Mouse (Mus musculus) stomach, postnatal 0 days (tissue): ENCODE measurements around the gene L3mbtl3. TPM values are rescaled to one million over a fixed set of nuclear protein-coding genes. Genes with fewer than 3 reads are reported as not detected.

Source experiments
- ATAC-seq: fragments of 200-750 bp; cut with Nextera tagmentation; 2 replicates; pipeline ENCODE4 v1.8.0; 2017; ENCODE audit not compliant: low FRiP score, low TSS enrichment
- DNase-seq: peaks from one replicate; pipeline ENCODE4 v3.0.0-alpha.2; 2016; ENCODE audit warnings: low spot score
- H3K27ac ChIP-seq: fragments of 300-500 bp; sonication (generic); replicated peaks from 2 replicates; pipeline ENCODE4 v1.5.1; 2014; ENCODE audit warnings: mild to moderate bottlenecking, control low read depth
- H3K27me3 ChIP-seq: fragments of 300-500 bp; sonication (generic); 2 replicates; pipeline ENCODE4 v1.6.1; 2014; ENCODE audit warnings: low read length; ENCODE audit not compliant: control insufficient read depth, insufficient read depth
- H3K36me3 ChIP-seq: fragments of 300-500 bp; sonication (generic); 2 replicates; pipeline ENCODE4 v1.6.1; 2014; ENCODE audit warnings: low read length, mixed read lengths; ENCODE audit not compliant: control insufficient read depth, insufficient read depth
- H3K4me1 ChIP-seq: fragments of 300-500 bp; sonication (generic); replicated peaks from 2 replicates; pipeline ENCODE4 v1.6.1; 2014; ENCODE audit warnings: antibody characterized with exemption; ENCODE audit not compliant: control insufficient read depth, insufficient read depth
- H3K4me2 ChIP-seq: fragments of 300-500 bp; sonication (generic); replicated peaks from 2 replicates; pipeline ENCODE4 v1.6.1; 2014; ENCODE audit warnings: low read depth, mild to moderate bottlenecking, control low read depth, moderate library complexity
- H3K4me3 ChIP-seq: fragments of 300-500 bp; sonication (generic); 2 replicates; pipeline ENCODE4 v1.5.1; 2014; ENCODE audit warnings: low read depth, low read length, control low read depth
- H3K9ac ChIP-seq: fragments of 300-500 bp; sonication (generic); 2 replicates; pipeline ENCODE4 v1.6.1; 2014; ENCODE audit warnings: mild to moderate bottlenecking, low read length, control low read depth, mixed read lengths
- H3K9me3 ChIP-seq: fragments of 300-500 bp; sonication (generic); 2 replicates; pipeline ENCODE4 v1.6.1; 2016; ENCODE audit warnings: low read length; ENCODE audit not compliant: control insufficient read depth
- CTCF ChIP-seq: IDR thresholded peaks from 2 replicates; pipeline ENCODE4 v1.5.1; 2016; ENCODE audit warnings: antibody characterized with exemption, low read depth, mild to moderate bottlenecking, moderate library complexity
- EP300 ChIP-seq: optimal IDR thresholded peaks from 2 replicates; pipeline ENCODE3; 2016; ENCODE audit warnings: antibody characterized with exemption
- whole genome bisulfite sequencing: fragments of 180-500 bp; shearing (Covaris S2); extraction: QIAGEN DNeasy Blood & Tissue Kit; methylation state at CpG from one replicate; pipeline ENCODE4 v1.1.7; 2014; 5-methylcytosine and 5-hydroxymethylcytosine counted together
- polyA plus RNA-seq: library from polyadenylated mRNA; unstranded; fragments of >200 nt; fragmentation: Nextera tagmentation; extraction: Ambion mirVana; gene quantifications from 2 replicates; pipeline ENCODE4 v1.2.1, GENCODE M21; 2015

Gene L3mbtl3
- polyA plus RNA-seq, 1 experiment from 2014 or later: 4.3 TPM

DNA sequence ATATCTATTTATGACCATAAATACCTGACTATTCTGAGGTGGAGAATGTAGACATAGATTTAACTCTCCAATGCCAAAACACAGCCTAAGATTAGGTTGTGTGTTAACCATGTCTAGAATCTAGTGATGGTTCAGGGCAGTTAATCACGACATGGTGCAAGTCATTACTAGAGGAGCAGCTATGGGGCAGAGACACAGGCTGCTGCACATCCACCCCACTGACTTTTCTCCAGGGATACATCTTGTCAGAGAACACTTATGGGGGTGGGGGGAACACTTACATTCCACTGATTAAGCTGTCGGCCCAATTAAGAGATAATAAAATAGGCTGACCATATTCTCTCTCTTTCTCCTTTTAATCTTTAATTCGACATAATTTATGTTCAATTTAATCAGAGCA, 46.9 kb downstream of the L3mbtl3 start:
- Histone ChIP-seq H3K4me2 (no peak overlapping the region), H3K27me3 (no peaks in the 10 kb centered on the region), H3K9ac (no peak overlapping the region), H3K27ac (no peak overlapping the region), H3K9me3 (no peaks in the 10 kb centered on the region), H3K4me3 (no peak overlapping the region), H3K36me3 (peaks cover 7% of the 10 kb centered on the region), H3K4me1 (no peaks in the 10 kb centered on the region)
- ATAC-seq (no peak), DNase-seq (no peak)
- no peak for TF ChIP-seq EP300
- no peak for TF ChIP-seq CTCF
- WGBS: 92% methylated on average over 3 of the region's 3 CpGs

DNA sequence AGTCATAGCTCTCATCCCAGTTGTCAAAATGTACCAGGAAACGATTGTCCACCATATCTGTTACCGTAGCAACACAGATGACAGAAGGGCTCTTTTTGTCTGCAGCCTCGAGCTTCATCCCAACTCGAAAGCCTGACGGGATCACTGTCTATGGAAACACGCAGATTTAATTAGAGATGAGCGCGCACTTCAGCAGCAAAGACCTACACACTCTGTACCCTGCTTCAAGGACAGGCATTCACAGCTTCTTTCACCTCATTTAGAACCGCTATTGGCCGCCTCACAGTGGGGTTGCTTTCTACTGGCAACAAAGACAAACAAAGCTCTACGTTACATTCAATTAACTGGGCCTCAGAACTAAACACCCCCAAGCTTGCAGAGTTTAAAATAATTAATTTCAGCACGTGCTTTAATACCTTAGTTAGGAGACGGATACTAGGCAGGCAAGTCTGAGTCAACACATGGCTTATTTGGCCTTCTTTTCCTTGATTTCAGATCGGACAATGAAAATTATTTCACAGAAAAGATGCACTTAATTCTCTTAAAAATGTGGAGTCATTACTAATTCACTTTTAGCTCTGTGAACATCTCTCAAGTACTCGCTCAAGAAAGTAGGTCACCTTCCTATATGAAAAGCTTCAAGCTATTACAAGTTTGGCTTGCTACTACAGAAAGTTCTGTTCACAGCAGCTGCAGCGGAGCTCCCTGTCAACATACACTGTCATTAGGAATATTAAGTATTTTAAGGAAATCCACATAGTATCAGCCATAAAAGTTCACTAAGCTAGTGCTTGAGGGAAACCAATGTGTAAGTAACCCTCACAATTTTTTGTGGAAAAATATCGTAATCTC, 47.9 kb downstream of the L3mbtl3 start:
- Histone ChIP-seq H3K9ac (no peak overlapping the region), H3K4me1 (no peaks in the 10 kb centered on the region), H3K9me3 (no peaks in the 10 kb centered on the region), H3K27me3 (no peaks in the 10 kb centered on the region), H3K4me3 (no peak overlapping the region), H3K36me3 (peaks cover 7% of the 10 kb centered on the region), H3K27ac (no peak overlapping the region), H3K4me2 (no peak overlapping the region)
- WGBS: 80% methylated on average over 17 of the region's 17 CpGs
- ATAC-seq (no peak), DNase-seq (no peak)
- TF ChIP-seq CTCF (no peak), EP300 (no peak)

DNA sequence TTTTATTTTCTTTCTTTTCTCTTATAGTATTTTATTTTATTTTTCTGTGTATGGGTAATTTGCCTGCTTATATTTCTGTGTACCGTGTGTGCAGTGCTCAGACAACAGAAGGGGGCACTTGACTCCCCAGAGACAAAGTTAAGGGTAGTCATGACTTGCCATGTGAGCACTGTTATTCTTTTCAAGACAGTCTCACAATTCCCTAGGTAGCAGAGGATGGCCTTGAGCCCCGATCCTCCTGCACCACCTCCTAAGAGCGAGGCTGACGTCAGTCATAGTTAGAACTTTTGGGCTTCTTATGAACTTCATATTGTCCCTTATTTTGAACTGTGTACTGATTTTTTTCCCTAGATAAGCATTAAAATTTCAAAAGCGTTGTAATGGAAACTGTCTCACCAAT, 48.5 kb downstream of the L3mbtl3 start:
- ATAC-seq (no peak), DNase-seq (no peak)
- Histone ChIP-seq H3K9ac (no peak overlapping the region), H3K36me3 (peaks cover 7% of the 10 kb centered on the region), H3K9me3 (no peaks in the 10 kb centered on the region), H3K27me3 (no peaks in the 10 kb centered on the region), H3K4me3 (no peak overlapping the region), H3K4me1 (no peaks in the 10 kb centered on the region), H3K27ac (no peak overlapping the region), H3K4me2 (no peak overlapping the region)
- TF ChIP-seq CTCF: no peak
- no peak for TF ChIP-seq EP300
- WGBS: 95% methylated on average over 5 of the region's 5 CpGs

DNA sequence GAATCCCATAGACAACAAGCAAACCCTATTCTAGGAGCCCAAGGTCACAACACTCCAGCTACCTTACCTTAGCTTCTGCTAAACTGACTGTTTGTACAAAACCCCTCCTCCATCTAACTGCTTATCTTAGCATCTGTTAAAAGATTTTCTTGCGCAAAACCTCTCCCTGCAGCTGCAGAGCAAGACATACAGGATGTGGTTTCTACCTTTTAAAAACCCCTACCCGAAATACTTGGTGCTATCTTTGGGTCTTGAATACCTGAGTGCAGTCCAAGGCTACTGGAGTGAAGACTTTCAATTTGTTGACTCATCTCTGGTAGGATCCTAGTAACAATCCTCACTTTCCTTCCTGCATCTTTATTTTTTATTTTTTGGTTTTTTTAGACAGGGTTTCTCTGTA, 50.5 kb downstream of the L3mbtl3 start:
- TF ChIP-seq CTCF (no peak), EP300 (no peak)
- Histone ChIP-seq H3K4me3 (no peak overlapping the region), H3K4me1 (no peaks in the 10 kb centered on the region), H3K27me3 (no peaks in the 10 kb centered on the region), H3K27ac (no peak overlapping the region), H3K4me2 (no peak overlapping the region), H3K9ac (no peak overlapping the region), H3K36me3 (peaks cover 7% of the 10 kb centered on the region), H3K9me3 (no peaks in the 10 kb centered on the region)
- 71% methylated on average over 2 of the region's 2 CpGs for WGBS
- ATAC-seq (no peak), DNase-seq (no peak)

DNA sequence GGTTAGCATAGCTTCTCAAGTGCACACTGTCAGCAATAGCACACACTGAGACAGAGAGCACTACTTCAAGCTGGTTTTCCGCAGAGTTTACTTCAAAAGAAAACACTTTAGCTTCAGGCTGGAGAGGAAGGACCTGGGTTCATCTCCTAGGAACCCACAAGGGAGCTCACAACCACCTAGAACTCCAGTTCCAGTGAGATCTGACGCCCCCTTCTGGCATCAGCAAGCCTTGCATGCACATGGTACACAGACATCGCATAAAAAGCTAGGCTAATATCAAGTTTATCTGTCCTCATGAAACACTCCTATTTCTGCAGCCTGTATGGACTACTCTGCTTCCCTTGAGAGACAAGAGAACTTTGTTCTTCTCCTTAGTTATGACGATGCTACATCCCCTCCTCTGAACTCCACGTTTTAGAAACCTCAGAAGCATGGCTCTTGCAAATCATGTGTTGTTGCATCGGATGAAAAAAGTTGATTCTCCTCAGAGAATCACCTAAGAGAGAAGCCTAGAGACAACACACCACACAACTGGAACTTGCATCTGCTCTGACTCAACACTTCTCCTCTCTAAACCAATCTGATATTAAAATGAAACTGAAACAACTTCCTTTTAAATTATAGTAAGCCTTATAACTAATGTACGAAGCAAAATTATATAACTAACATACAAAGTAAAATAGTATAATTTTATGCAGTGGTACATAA, 53.3 kb downstream of the L3mbtl3 start:
- Histone ChIP-seq H3K4me3 (no peak overlapping the region), H3K4me1 (no peaks in the 10 kb centered on the region), H3K27me3 (no peaks in the 10 kb centered on the region), H3K4me2 (no peak overlapping the region), H3K9me3 (no peaks in the 10 kb centered on the region), H3K27ac (no peak overlapping the region), H3K36me3 (peaks cover 3% of the 10 kb centered on the region), H3K9ac (no peak overlapping the region)
- ATAC-seq (no peak), DNase-seq (no peak)
- TF ChIP-seq EP300 (no peak), CTCF (peak; percentile 17; the same call in 1 of the 2 replicates)
- WGBS: 85% methylated on average over 7 of the region's 7 CpGs

DNA sequence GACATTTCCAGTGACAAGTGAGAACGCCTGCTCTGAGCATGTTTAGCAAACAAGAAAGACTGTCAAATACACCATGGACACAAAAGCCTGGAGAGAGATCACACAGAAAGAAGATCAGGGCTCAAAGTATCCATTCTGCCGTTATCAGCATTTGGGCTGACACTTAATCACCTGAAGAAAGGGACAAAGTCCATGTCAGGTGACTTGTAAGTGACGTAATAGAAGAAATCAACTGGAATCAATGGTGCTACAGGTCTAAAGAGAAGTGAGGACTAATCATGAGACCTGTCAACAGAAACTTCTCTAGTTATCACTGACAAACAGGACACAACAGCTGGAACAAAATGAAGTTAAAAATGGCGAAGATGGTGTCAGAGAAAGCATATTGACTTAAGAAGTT, 55.1 kb downstream of the L3mbtl3 start:
- Histone ChIP-seq H3K9me3 (no peaks in the 10 kb centered on the region), H3K27ac (no peak overlapping the region), H3K27me3 (no peaks in the 10 kb centered on the region), H3K4me2 (no peak overlapping the region), H3K4me3 (no peak overlapping the region), H3K4me1 (no peaks in the 10 kb centered on the region), H3K9ac (no peak overlapping the region), H3K36me3 (no peaks in the 10 kb centered on the region)
- WGBS: 72% methylated on average over 4 of the region's 4 CpGs
- no peak for ATAC-seq
- no peak for TF ChIP-seq CTCF
- no peak for DNase-seq
